8 mouse cellular contexts compared by ENCODE assay signal in genomic region chr17:45873200-45873955, GRCm38 (mm10).
DNase-seq lines count a peak whose midpoint lies in the region; ATAC-seq and TF ChIP-seq lines count a peak whose summit lies in the region.

No protein-coding gene starts in this region.

- TF ChIP-seq CTCF in hindbrain, postnatal 0 days (IDR thresholded peaks at IDR 0.05; ENCODE audit: low read depth), result no peak
- no peak for TF ChIP-seq CTCF in gastrocnemius, adult 2 months (IDR thresholded peaks at IDR 0.05)

- H3K4me3 ChIP-seq in forebrain, embryonic 11.5 days (ENCODE audit: low read depth, low read length), result no peak overlapping the region
- no peak overlapping the region for H3K4me3 ChIP-seq in hindbrain, postnatal 0 days (ENCODE audit: low read length)
- no peak overlapping the region for H3K4me3 ChIP-seq in lung, embryonic 16.5 days (ENCODE audit: low read length)
- no peak overlapping the region for H3K4me3 ChIP-seq in gastrocnemius, adult 2 months

- intact Hi-C loops in gastrocnemius, adult 2 months (cut with DNase I), result no loop called here

- peak overlapping the region; percentile 41 for H3K4me2 ChIP-seq in forebrain, embryonic 11.5 days (ENCODE audit: low read depth, low read length, severe bottlenecking)
- peak overlapping the region; percentile 32 for H3K4me2 ChIP-seq in hindbrain, postnatal 0 days (ENCODE audit: low read depth, low read length)
- H3K4me2 ChIP-seq in lung, embryonic 16.5 days (ENCODE audit: low read depth, low read length), result peak overlapping the region; percentile 28

- peak overlapping the region; percentile 77 for H3K27ac ChIP-seq in forebrain, embryonic 11.5 days (ENCODE audit: low read depth, low read length)
- H3K27ac ChIP-seq in hindbrain, postnatal 0 days, result no peak overlapping the region
- no peak overlapping the region; the same call in 1 of the 2 replicates for H3K27ac ChIP-seq in lung, embryonic 16.5 days (ENCODE audit: low read length)
- H3K27ac ChIP-seq in gastrocnemius, adult 2 months, result no peak overlapping the region

- no peaks in the 10 kb centered on the region; the same call in 1 of the 2 replicates for H3K9me3 ChIP-seq in forebrain, embryonic 11.5 days (ENCODE audit: control insufficient read depth, low read length)
- H3K9me3 ChIP-seq in hindbrain, postnatal 0 days (ENCODE audit: low read length), result no peaks in the 10 kb centered on the region
- H3K9me3 ChIP-seq in lung, embryonic 16.5 days (ENCODE audit: control insufficient read depth, low read length), result peaks cover 1% of the 10 kb centered on the region

- 1% methylated on average over 21 of the region's 21 CpGs for WGBS in forebrain, embryonic 11.5 days
- WGBS in hindbrain, postnatal 0 days, result 5% methylated on average over 21 of the region's 21 CpGs
- WGBS in lung, embryonic 16.5 days, result 2% methylated on average over 21 of the region's 21 CpGs

- H3K9ac ChIP-seq in forebrain, embryonic 11.5 days (ENCODE audit: low read length), result peak overlapping the region; percentile 42
- H3K9ac ChIP-seq in hindbrain, postnatal 0 days (replicated peaks; ENCODE audit: low read length), result peak overlapping the region; percentile 26
- no peak overlapping the region for H3K9ac ChIP-seq in lung, embryonic 16.5 days (ENCODE audit: low read length)

- peaks cover 26% of the 10 kb centered on the region for H3K4me1 ChIP-seq in forebrain, embryonic 11.5 days (replicated peaks; ENCODE audit: control insufficient read depth, insufficient read depth, low read length)
- peaks cover 13% of the 10 kb centered on the region; the same call in 1 of the 2 replicates for H3K4me1 ChIP-seq in hindbrain, postnatal 0 days (ENCODE audit: insufficient read depth, low read length)
- peaks cover 28% of the 10 kb centered on the region for H3K4me1 ChIP-seq in lung, embryonic 16.5 days (replicated peaks; ENCODE audit: control insufficient read depth, insufficient read depth, low read length)

- no peaks in the 10 kb centered on the region for H3K36me3 ChIP-seq in forebrain, embryonic 11.5 days (ENCODE audit: control insufficient read depth, insufficient read depth, low read length)
- H3K36me3 ChIP-seq in hindbrain, postnatal 0 days (ENCODE audit: insufficient read depth, low read length), result no peaks in the 10 kb centered on the region
- no peaks in the 10 kb centered on the region for H3K36me3 ChIP-seq in lung, embryonic 16.5 days (ENCODE audit: control insufficient read depth, insufficient read depth, low read length)

- H3K27me3 ChIP-seq in forebrain, embryonic 11.5 days (ENCODE audit: control insufficient read depth, insufficient read depth, low read length), result peaks cover 2% of the 10 kb centered on the region
- H3K27me3 ChIP-seq in hindbrain, postnatal 0 days (ENCODE audit: insufficient read depth, low read length), result no peaks in the 10 kb centered on the region
- peaks cover 11% of the 10 kb centered on the region for H3K27me3 ChIP-seq in lung, embryonic 16.5 days (ENCODE audit: control insufficient read depth, insufficient read depth, low read depth, low read length)

- ATAC-seq in forebrain, embryonic 11.5 days (replicated peaks; ENCODE audit: low FRiP score), result peak; percentile 78
- peak; percentile 62 for ATAC-seq in hindbrain, postnatal 0 days
- no peak; the same call in 1 of the 2 replicates for ATAC-seq in lung, embryonic 16.5 days (ENCODE audit: low read depth)
- no peak for ATAC-seq in monocyte, adult 5-6 weeks (replicated peaks; ENCODE audit: insufficient number of reproducible peaks, low FRiP score, low TSS enrichment, poor library complexity, severe bottlenecking)

- DNase-seq in heart, adult 11 months, result peak; percentile 96
- no peak for DNase-seq in heart, adult 8-10 months (ENCODE audit: low spot score)
- DNase-seq in forebrain, embryonic 11.5 days (ENCODE audit: low spot score), result peak; percentile 90
- peak; percentile 61 for DNase-seq in hindbrain, postnatal 0 days (ENCODE audit: low spot score)
- DNase-seq in right cerebral cortex, postnatal 25 days, result peak; percentile 29
- no peak for DNase-seq in gastrocnemius, adult 2 months

Comparison
In these comparisons a context has a peak if more than half of its experiments do, and no peak if none do; other contexts are left out.
1. DNase-seq: peak in heart, adult 11 months (single experiment), forebrain, embryonic 11.5 days (single experiment), hindbrain, postnatal 0 days (single experiment) and right cerebral cortex, postnatal 25 days (single experiment); none in heart, adult 8-10 months (single experiment) and gastrocnemius, adult 2 months (single experiment).
2. ATAC-seq: peak in forebrain, embryonic 11.5 days (single experiment) and hindbrain, postnatal 0 days (single experiment); none in lung, embryonic 16.5 days (single experiment) and monocyte, adult 5-6 weeks (single experiment).
3. Peak in every context shown above with its lines, with median percentiles within 50 percentile points of each other: H3K4me2 ChIP-seq.